Mouse (Mus musculus): Measurements from ENCODE around the gene Dnajc12. TPM values are rescaled to one million over a fixed set of nuclear protein-coding genes. Genes with fewer than 3 reads are reported as not detected.
"Not testable (repeated sequence)": the region's sequence is repeated elsewhere in the genome, so short reads cannot be mapped to it uniquely, and the experiment has no call there.

Gene Dnajc12
- polyA plus RNA-seq, 1 experiment from 2014 or later, result 18.4 TPM

DNA sequence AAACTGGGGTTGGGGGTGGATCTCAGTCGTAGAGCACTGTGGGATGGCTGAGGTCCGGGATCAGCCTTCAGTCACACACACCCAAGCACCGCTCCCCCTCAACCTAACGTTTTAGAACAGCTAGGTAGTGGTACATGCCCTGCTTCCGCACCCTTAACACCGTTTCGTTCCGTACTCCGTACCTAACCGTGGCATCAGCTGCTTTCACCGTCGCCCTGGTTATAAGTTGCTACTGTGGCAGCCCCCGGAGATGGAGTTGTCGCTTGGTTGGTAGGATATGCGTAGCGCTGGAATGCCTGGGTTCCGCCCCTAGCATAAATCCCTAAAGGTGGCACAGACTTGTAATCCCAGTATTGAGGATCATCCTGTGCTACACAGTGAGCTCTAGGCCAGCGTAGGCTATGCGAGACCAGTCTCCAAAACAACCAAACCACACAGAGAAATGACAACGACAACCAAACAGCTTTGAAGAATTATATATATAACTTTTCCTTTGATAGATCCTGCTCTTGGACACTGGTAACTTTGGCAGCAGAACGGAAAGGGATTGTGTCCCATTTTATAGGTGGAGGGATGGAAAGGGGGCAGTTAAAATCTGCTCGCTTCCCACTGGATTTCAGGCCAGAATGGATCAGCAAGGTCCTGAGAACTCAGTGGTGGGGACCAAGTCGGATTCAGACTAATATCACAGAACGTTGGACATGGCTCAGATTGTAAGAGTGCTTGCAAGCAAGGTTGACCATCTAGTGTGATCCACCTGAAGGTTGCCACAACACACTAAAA lies 554 bp upstream of the Dnajc12 start, which contains the start of gene Sirt1:
Gene Sirt1, minus strand, starts transcription at position 207 of the 783 bp plus-strand sequence.
- Histone ChIP-seq H3K9ac (ENCODE audit: low read depth, low read length) (peak within 1 kb of the TSS; percentile 56), H3K9me3 (replicated peaks; ENCODE audit: low read length) (no peaks in the 10 kb centered on the region), H3K4me1 (replicated peaks; ENCODE audit: insufficient read depth, low read length) (no peaks in the 10 kb centered on the region), H3K4me3 (replicated peaks; ENCODE audit: low read depth, low read length) (peak within 1 kb of the TSS; percentile 53), H3K27ac (peak within 1 kb of the TSS; percentile 47; the same call in 1 of the 2 replicates), H3K27me3 (ENCODE audit: insufficient read depth, low read length) (no peaks in the 10 kb centered on the region), H3K36me3 (ENCODE audit: insufficient read depth, low read length) (no peaks in the 10 kb centered on the region), H3K4me2 (ENCODE audit: low read length) (peak within 1 kb of the TSS; percentile 90)
- DNase-seq (ENCODE audit: low spot score), result peak; percentile 21
- 6% methylated on average over 24 of the region's 24 CpGs for WGBS
- no peak for ATAC-seq (replicated peaks; ENCODE audit: low FRiP score, low read depth)
- no peak for TF ChIP-seq CTCF (IDR thresholded peaks at IDR 0.05; ENCODE audit: low read depth)

DNA sequence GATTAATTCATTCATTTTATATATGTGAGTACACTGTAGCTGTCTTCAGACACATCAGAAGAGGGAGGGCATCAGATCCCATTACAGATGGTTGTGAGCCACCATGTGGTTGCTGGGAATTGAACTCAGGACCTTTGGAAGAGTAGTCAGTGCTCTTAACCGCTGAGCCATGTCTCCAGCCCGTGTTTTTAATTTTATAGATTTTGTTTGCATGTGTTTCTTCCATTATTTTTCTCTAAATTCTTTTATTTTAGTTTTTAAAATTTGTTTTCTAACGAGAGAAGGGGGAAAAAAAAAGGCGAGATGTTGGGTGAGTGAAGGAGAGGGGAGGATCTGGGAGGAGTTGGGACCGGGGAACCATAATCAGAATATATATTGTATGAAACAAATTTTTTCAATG lies 3.7 kb downstream of the Dnajc12 start:
- 16% methylated on average over 5 of the region's 5 CpGs for WGBS
- H3K27ac ChIP-seq; H3K4me1 ChIP-seq (replicated peaks; ENCODE audit: insufficient read depth, low read length); DNase-seq (ENCODE audit: low spot score); H3K36me3 ChIP-seq (ENCODE audit: insufficient read depth, low read length); H3K9ac ChIP-seq (ENCODE audit: low read depth, low read length); H3K27me3 ChIP-seq (ENCODE audit: insufficient read depth, low read length); H3K9me3 ChIP-seq (replicated peaks; ENCODE audit: low read length); ATAC-seq (replicated peaks; ENCODE audit: low FRiP score, low read depth): not testable (repeated sequence)
- peak overlapping the region; percentile 86 for H3K4me2 ChIP-seq (ENCODE audit: low read length)
- peak overlapping the region; percentile 61; the same call in 1 of the 2 replicates for H3K4me3 ChIP-seq (replicated peaks; ENCODE audit: low read depth, low read length)

GRCm38 (mm10) chr10:63386444-63386843 lies 4.2 kb downstream of the Dnajc12 start:
- Histone ChIP-seq H3K4me1 (replicated peaks; ENCODE audit: insufficient read depth, low read length) (no peaks in the 10 kb centered on the region), H3K9me3 (replicated peaks; ENCODE audit: low read length) (no peaks in the 10 kb centered on the region), H3K27ac (peak overlapping the region; percentile 31; the same call in 1 of the 2 replicates), H3K4me3 (replicated peaks; ENCODE audit: low read depth, low read length) (peak overlapping the region; percentile 61), H3K36me3 (ENCODE audit: insufficient read depth, low read length) (no peaks in the 10 kb centered on the region), H3K4me2 (ENCODE audit: low read length) (peak overlapping the region; percentile 86), H3K9ac (ENCODE audit: low read depth, low read length) (peak overlapping the region; percentile 64), H3K27me3 (ENCODE audit: insufficient read depth, low read length) (no peaks in the 10 kb centered on the region)
- DNase-seq (ENCODE audit: low spot score), result peak; percentile 93
- ATAC-seq (replicated peaks; ENCODE audit: low FRiP score, low read depth), result peak; percentile 51; the same call in 1 of the 2 replicates
- no peak for TF ChIP-seq CTCF (IDR thresholded peaks at IDR 0.05; ENCODE audit: low read depth)
- 0% methylated on average over 19 of the region's 19 CpGs for WGBS

- Histone ChIP-seq H3K9ac (ENCODE audit: low read depth, low read length) (peak overlapping the region; percentile 64; the same call in 1 of the 2 replicates), H3K4me2 (ENCODE audit: low read length) (peak overlapping the region; percentile 86), H3K4me3 (replicated peaks; ENCODE audit: low read depth, low read length) (peak overlapping the region; percentile 61), H3K4me1 (replicated peaks; ENCODE audit: insufficient read depth, low read length) (no peaks in the 10 kb centered on the region), H3K27me3 (ENCODE audit: insufficient read depth, low read length) (no peaks in the 10 kb centered on the region), H3K27ac (no peak overlapping the region), H3K36me3 (ENCODE audit: insufficient read depth, low read length) (no peaks in the 10 kb centered on the region), H3K9me3 (replicated peaks; ENCODE audit: low read length) (no peaks in the 10 kb centered on the region)
- WGBS, result 1% methylated on average over 10 of the region's 10 CpGs
- no peak for TF ChIP-seq CTCF (IDR thresholded peaks at IDR 0.05; ENCODE audit: low read depth)
- peak; percentile 22 for DNase-seq (ENCODE audit: low spot score)
- ATAC-seq (replicated peaks; ENCODE audit: low FRiP score, low read depth), result no peak
These were observed 4.7 kb downstream of the Dnajc12 start for GRCm38 (mm10) chr10:63386991-63387390.

GRCm38 (mm10) chr10:63388948-63389347 lies 6.7 kb downstream of the Dnajc12 start:
- Histone ChIP-seq H3K9me3 (replicated peaks; ENCODE audit: low read length) (no peaks in the 10 kb centered on the region), H3K9ac (ENCODE audit: low read depth, low read length) (no peak overlapping the region), H3K4me1 (replicated peaks; ENCODE audit: insufficient read depth, low read length) (no peaks in the 10 kb centered on the region), H3K27me3 (ENCODE audit: insufficient read depth, low read length) (no peaks in the 10 kb centered on the region), H3K4me3 (replicated peaks; ENCODE audit: low read depth, low read length) (no peak overlapping the region), H3K4me2 (ENCODE audit: low read length) (no peak overlapping the region), H3K36me3 (ENCODE audit: insufficient read depth, low read length) (no peaks in the 10 kb centered on the region), H3K27ac (no peak overlapping the region)
- WGBS, result 39% methylated on average over 4 of the region's 4 CpGs
- ATAC-seq (replicated peaks; ENCODE audit: low FRiP score, low read depth), result no peak
- no peak for DNase-seq (ENCODE audit: low spot score)
- no peak for TF ChIP-seq CTCF (IDR thresholded peaks at IDR 0.05; ENCODE audit: low read depth)

- 91% methylated on average over 10 of the region's 10 CpGs for WGBS
- H3K27ac ChIP-seq, result no peak overlapping the region
- ATAC-seq (replicated peaks; ENCODE audit: low FRiP score, low read depth) (no peak), DNase-seq (ENCODE audit: low spot score) (no peak)
- no peaks in the 10 kb centered on the region for H3K27me3 ChIP-seq (ENCODE audit: insufficient read depth, low read length)
- H3K9ac ChIP-seq (ENCODE audit: low read depth, low read length), result no peak overlapping the region
- no peaks in the 10 kb centered on the region for H3K36me3 ChIP-seq (ENCODE audit: insufficient read depth, low read length)
- no peak for TF ChIP-seq CTCF (IDR thresholded peaks at IDR 0.05; ENCODE audit: low read depth)
- H3K4me1 ChIP-seq (replicated peaks; ENCODE audit: insufficient read depth, low read length), result no peaks in the 10 kb centered on the region
- H3K9me3 ChIP-seq (replicated peaks; ENCODE audit: low read length), result no peaks in the 10 kb centered on the region
- H3K4me3 ChIP-seq (replicated peaks; ENCODE audit: low read depth, low read length), result no peak overlapping the region
- no peak overlapping the region for H3K4me2 ChIP-seq (ENCODE audit: low read length)
These were observed 14.7 kb downstream of the Dnajc12 start for GRCm38 (mm10) chr10:63396963-63397362.
